Mouse (Mus musculus): ENCODE results near the gene Gab1.

Gab1 gene

GRCm38 (mm10) chr8:80840090-80840489 is 40.2 kb downstream of the Gab1 start:
- no peak for DNase-seq

- peak; percentile 56 for DNase-seq
Measured at GRCm38 (mm10) chr8:80838199-80838598, 42.1 kb downstream of the Gab1 start.

GRCm38 (mm10) chr8:80835401-80835800 is 44.9 kb downstream of the Gab1 start:
- DNase-seq = no peak

- DNase-seq = no peak
Measured at GRCm38 (mm10) chr8:80834443-80834842, 45.9 kb downstream of the Gab1 start.

- no peak for DNase-seq
Measured at GRCm38 (mm10) chr8:80832534-80832933, 47.8 kb downstream of the Gab1 start.

- DNase-seq = no peak
Measured at GRCm38 (mm10) chr8:80831876-80832524, 48.3 kb downstream of the Gab1 start.

GRCm38 (mm10) chr8:80830724-80831566 is 49.4 kb downstream of the Gab1 start:
- peak; percentile 35 for DNase-seq

- DNase-seq = no peak
Measured at GRCm38 (mm10) chr8:80830141-80830540, 50.2 kb downstream of the Gab1 start.

GRCm38 (mm10) chr8:80826996-80827395 is 53.3 kb downstream of the Gab1 start:
- DNase-seq = no peak

GRCm38 (mm10) chr8:80825136-80825535 is 55.2 kb downstream of the Gab1 start:
- no peak for DNase-seq

GRCm38 (mm10) chr8:80824426-80824825 is 55.9 kb downstream of the Gab1 start:
- DNase-seq = no peak

- no peak for DNase-seq
Measured at GRCm38 (mm10) chr8:80823250-80823649, 57.1 kb downstream of the Gab1 start.

- no peak for DNase-seq
Measured at GRCm38 (mm10) chr8:80821367-80822225, 58.7 kb downstream of the Gab1 start.

- no peak for DNase-seq
Measured at GRCm38 (mm10) chr8:80818978-80819377, 61.3 kb downstream of the Gab1 start.

- no peak for DNase-seq
Measured at GRCm38 (mm10) chr8:80817065-80817464, 63.3 kb downstream of the Gab1 start.

- DNase-seq = no peak
Measured at GRCm38 (mm10) chr8:80815179-80815578, 65.1 kb downstream of the Gab1 start.

GRCm38 (mm10) chr8:80814087-80814791 is 66.1 kb downstream of the Gab1 start:
- DNase-seq = no peak

- DNase-seq = peak; percentile 63
Measured at GRCm38 (mm10) chr8:80813439-80813838, 66.9 kb downstream of the Gab1 start.

GRCm38 (mm10) chr8:80811591-80811991 is 68.7 kb downstream of the Gab1 start:
- DNase-seq = no peak

- DNase-seq = no peak
Measured at GRCm38 (mm10) chr8:80810916-80811315, 69.4 kb downstream of the Gab1 start.

GRCm38 (mm10) chr8:80810442-80810841 is 69.9 kb downstream of the Gab1 start:
- no peak for DNase-seq

- no peak for DNase-seq
Measured at GRCm38 (mm10) chr8:80807807-80808505, 72.4 kb downstream of the Gab1 start.

Data from lung, postnatal 14 days (tissue).